Mouse (Mus musculus) spleen, postnatal 14 days (tissue): ENCODE measurements around the gene Rnf216.

Experiments
- DNase-seq, 2 experiments: peaks; one replicate each; pipeline ENCODE4 v3.0.0; 2021 to 2022; ENCODE audit warnings: low spot score in 2 of 2

The Rnf216 gene

DNA sequence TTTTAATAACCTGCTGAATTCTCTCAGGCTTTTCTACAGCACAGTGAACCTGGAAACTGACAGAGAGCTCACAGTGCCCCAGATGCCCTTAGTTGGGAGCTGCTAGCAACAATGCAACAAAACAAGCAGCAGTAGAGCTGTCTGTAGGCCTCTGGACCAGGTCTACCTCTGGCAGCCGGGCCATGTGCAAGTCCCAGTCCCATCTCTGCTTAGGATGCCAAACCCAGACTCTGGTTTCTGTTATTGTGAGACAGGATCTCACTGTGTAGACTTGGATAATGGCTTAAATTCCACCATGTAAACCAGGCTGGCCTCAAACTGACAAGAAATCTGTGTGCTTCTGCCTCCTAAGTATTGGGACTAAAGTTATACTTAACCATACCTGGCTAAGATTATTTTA is 11.2 kb downstream of the Rnf216 start:
- no peak for DNase-seq

DNA sequence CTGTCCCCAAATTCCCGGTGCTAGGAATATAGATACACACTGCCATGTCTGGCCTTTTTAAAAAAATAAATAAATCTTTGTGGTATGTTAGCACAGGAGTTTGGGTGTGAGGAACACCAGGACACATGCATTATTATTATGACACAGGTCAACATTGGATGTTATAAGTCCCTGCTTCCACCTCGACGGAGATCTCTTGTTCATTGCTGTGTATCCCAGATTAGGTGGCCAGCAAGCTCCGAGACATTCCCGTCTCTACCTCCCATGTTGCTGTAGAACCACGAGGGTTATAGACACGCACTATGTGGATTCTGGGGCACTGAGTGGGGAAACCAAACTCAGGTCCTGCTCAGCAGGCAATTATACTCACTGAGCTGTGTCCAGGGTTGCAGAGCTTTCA is 17.5 kb downstream of the Rnf216 start:
- no peak for DNase-seq

DNA sequence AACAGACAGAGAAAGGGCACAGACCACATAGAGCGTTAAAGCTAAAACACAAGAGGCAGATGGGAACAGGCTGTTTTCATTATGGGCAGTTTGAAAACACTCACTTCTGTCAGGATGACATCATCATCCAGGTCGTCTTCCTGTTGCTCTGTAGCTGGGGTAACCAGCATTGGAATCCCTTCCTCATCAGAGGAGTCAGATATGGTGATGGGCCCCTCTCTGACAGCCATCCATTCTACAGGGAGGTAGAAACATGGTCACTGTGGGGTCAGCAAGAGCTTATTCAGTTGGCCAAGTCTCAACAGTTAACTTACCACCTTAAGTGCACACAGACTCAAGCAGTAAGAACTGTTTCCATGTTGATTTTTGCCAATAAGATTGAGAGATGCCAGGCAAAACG is 19.9 kb downstream of the Rnf216 start:
- no peak for DNase-seq

DNA sequence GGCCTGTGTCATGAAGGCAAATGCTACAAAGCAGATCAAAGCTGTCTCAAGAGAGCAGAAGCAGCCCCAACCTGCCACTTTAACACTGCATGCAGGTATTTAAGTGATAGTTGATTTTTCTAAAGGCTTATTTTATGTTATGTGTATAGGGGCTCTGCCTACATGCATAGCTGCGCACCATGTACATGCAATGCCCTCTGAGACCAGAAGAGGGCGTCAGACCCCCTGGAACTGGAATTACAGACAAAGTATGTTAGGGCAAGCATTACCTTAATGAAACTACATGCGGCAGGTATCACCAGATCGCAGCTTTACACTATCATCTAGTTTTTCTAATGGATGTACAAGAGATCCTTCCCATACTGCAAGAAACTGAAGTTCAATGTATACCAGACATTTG is 27.9 kb downstream of the Rnf216 start:
- DNase-seq, result peak in 1 of 2 experiments; percentile 45

DNA sequence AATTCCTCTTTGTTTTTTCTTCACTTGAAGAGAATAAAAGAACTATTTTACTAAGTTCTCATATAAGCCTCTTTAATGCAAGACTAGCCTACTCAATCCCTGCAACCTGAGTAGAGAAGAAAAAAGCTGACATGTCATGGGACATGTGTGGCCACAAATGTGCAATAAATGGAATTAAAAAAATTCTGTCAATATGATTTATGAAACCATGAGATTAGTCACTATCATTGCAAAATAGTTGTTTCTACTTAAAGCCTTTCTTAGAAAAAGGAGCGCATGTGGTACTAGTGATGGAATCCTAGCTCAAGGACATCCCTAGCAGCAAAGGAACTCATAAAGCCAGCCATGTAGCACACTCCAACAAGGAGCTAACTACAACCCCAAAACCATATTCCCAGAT is 33.0 kb downstream of the Rnf216 start:
- no peak for DNase-seq

DNA sequence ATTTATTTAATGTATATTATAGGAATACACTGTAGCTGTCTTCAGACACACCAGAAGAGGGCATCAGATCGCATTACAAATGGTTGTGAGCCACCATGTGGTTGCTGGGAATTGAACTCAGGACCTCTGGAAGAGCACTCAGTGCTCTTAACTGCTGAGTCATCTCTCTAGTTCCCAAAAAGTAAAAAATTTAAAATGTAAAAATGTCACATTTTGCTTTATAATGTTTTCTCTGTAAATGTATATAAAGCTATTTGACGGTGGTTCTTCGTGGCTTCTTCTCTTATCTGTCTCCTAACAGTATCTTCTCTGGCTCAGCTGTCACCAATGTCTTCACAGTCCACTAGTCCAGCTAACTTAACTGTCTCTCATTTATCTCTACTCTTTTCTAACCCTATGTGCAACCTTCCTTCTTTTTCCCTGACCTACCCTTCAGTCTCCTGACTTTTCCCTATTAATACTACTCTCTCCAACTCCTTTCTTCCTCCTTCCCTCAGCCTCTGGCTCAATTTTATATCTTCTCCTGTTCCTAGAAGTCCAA is 36.1 kb downstream of the Rnf216 start:
- no peak for DNase-seq

DNA sequence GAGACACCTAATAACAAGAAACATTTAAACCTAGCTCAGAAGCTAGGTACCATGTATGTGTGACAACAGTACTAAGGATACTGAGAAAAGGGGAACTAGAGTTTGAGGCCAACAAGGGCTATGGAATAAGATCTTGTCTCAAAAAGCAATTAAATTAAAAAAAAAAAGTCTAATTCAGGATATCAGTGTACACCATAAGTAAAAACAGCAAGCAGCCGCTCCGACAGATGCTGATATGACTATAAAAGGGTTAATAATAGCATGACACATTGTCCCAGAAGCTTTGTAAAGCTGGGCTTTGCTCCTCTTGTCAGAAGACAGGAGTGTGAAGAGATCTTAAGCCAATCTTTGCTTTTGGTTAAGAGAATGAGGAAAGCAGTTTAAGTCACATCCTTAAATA is 36.8 kb downstream of the Rnf216 start:
- DNase-seq, result no peak

DNA sequence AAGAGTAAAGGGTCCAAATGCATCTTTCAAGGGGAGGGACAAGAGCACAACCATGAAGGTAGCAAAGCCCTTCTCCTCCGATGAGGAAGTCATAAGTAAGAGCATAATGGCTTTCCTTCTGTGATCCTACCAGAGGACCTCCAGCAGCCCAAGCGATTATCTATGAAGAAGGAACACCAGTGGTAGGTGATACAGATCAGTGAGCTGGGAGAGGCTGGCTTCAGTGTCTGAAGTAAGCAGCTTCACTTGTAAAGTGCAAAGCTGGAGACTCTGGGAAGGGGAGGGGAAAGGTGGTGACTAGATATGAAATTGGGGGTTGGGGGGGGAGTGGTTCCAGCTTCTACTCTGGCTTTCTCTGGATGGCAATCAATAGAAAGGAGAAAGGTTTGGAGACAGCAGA is 43.7 kb downstream of the Rnf216 start:
- no peak for DNase-seq

DNA sequence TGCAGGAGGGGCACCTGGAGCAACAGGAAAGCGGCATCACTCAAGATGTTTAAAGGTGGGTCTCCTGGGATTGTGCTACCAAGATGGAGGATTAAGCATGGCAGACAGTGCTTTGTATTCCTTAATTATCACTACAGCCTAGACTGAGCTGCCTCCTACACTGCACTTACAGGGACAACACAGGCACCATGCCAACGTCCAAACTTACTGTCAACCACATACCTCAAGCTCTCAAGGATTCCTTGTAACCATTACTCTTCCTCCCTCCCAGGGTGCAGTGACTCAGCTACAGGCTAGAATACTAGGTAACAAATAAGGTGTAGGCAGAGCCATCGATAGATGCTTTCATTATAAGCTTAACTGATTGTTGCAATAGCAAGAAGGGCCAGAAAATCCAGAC is 44.4 kb downstream of the Rnf216 start:
- no peak for DNase-seq

DNA sequence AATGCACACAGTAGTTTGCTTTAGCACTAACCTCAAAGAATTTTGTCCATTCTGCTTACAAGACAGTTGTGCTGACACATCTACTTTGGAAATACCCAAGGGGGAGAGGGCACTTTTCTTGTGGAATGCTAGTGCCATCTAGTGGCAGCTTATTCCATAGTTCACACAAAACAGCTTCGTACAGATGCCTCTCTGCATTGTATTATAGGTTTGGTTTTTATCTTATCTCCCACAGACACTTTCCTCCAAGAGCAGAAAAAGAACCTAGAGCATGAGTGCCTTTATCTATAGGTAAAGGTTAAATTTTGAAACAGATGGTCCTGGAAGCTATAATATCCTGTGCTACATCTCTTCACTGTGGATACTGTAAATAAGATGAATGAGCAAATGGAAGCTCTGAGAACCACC is 46.2 kb downstream of the Rnf216 start:
- peak in 1 of 2 experiments; percentile 73 for DNase-seq

DNA sequence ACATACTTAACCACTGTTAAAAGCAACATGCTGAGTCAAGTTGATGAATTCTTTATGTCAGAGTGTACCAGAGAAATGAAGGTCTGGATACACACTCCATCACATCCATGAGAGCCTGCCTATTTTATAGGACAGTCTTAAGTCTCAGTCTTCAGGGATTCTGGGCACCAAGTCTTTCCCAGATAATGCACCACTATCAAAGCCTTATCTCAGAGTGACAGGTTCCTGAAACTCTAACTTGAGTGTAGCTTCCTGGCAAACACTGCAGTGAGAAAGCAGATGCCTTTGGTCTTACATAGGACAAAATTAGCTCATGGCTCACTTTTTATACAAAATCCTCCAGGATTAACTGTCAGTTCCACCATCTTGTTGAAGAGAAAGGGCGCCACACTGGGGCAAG is 46.7 kb downstream of the Rnf216 start:
- DNase-seq, result no peak

DNA sequence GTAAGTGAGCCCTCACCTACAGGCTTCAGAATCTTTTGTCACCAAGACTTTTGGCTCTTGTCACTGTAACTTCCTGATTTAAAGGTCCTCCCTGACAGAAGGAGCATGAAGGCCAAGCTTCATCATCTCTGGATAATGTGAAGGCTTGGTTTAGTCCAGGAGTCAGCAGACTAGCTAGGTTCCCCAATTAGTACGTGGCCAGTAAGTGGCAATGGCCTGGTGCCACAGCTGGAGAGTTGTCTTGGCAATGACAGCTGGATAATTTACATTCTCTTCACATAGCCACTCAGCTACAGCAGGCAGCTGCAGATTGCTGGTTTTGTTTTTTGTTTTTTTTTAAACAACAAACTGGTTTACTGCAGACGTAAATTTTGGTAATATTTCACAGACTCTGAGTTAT is 47.6 kb downstream of the Rnf216 start:
- DNase-seq, result no peak

DNA sequence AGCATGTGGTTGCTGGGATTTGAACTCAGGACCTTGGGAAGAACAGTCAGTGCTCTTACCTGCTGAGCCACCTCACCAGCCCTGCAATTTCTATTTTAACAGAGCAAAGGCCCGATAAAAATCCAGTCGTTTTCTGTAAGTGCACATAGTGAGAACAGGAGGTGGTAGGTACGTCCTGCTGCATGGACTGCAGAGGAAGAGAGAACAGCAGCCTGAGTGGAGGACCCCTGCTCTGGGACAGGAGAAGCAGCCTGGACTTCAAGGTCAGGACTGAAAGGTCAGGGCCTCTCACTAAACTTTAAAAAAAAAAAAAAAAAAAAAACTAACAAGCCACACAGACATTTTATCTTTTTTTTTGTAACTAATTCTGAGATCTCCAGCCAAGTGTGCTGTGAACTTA is 50.5 kb downstream of the Rnf216 start:
- no peak for DNase-seq

DNA sequence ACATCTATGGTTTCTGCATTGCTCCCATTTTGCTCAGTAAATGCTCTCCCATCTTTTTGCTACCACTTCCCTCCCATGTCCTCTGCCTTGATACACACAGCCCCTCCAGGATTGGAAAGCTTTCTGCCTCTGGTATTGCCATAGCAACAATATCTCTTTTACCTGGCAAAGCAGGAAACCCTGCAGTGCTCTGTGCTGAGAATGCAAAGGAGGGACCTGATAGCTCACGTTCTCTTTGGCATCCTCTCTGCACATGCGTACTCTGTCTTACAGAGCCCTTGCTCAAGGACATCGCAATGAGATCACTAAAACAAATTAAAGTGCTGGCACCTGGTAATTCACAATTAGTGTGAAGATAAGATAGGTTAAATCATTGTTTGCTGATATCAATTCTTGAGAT is 51.3 kb downstream of the Rnf216 start:
- no peak for DNase-seq

DNA sequence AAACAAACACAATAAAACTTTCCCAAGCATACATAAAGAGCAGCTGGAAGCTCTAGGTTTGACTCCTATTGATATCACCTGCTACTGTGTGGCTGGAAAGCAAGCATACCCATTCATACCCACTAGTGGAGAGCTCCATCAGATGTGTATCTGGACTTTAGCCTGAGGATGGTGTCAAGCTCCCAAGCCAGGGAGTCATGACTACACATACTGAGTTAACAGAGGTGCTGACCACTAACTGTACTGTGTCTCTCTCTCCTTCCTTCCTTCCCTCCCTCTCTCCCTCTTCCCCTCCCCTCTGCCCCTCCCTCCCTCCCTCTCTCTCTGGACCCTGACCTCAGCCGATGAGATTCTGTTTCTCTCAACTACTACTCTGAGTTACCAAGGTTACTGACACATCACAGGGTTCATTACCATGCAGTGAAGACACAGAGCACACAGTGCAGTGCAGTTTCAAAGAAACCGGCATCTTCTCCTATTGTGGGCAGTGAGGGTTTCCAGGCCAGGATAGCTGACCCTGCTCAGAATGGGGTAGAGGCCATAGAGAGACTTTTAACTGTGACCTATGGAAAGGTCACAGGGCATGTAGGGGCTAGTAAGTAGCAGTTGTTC is 51.9 kb downstream of the Rnf216 start:
- no peak for DNase-seq

DNA sequence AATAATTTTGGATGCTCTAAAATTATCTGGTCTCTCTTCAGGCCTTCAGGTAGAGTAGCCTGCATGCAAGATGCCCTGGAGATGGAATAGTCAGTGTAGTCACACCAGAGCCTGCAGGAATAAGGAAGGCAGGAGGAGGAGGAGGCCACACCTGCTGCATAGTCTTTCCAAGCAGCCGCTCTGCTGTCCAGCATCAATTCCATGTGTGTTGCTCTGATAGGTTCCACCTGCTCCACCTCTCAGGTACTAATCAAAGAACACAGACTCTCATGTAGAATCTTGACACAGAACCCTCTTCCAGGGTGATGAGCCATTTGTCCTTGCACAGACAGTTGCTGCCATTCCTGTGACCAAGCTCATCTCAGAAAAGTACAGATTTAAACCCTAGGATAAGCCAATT is 52.8 kb downstream of the Rnf216 start:
- DNase-seq, result no peak

DNA sequence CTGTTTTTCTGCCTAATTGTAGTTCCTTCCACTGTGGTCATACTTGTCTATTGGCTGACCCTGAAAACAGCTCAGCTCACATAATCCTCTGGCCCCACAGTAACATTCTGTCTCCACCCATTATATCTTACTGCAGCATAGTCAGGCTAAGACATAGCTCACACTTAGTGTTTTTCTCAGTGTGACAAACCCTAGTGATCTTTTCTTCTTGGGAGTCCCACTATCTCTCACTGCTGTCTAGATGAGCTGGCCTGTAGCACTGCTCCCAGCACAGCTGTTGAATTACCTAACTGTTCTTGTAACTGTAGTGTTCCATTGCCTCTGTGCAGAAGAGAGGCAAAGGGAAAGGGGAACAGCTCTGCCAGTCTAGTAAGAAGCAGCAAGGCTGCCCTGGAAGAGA is 53.6 kb downstream of the Rnf216 start:
- DNase-seq, result no peak

DNA sequence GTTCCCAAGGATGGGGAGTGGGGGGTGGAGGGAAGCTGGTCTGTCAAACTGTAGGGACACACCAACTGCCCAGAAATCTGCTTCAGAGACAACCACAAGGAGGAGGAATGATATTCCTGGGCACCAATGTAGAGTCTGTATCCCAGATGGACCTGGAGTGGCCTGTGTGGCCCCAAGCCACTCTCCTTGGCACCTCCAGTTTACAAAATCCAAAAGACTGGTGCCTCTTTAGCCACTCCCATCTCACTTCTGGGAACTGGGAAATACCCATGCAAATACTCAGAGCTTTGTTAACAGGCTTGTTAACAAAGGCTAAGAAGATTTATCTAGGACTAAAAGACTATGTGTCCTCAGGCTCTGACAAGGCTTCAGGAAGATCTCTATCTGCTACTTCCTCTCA is 54.1 kb downstream of the Rnf216 start:
- DNase-seq, result no peak

DNA sequence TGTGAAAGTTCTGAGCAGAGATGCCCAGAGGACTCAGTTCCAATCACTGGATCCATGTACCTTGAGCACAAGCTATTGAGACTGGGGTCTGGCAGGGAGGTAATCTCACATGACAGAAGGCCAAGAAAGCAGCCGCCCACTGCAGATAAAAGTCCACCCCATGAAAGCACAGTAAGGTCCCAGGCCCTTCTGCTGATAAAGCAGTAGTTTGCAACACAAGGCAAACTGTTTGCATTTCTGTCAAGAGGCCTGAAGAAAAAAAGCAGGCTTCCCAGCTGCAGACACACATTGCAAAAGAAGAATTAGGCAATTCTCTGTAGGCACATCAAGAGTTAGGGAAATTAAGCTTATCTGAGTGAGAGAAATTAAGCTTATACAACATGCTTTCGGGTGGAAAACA is 54.6 kb downstream of the Rnf216 start:
- peak; percentile 31 to 53 for DNase-seq

DNA sequence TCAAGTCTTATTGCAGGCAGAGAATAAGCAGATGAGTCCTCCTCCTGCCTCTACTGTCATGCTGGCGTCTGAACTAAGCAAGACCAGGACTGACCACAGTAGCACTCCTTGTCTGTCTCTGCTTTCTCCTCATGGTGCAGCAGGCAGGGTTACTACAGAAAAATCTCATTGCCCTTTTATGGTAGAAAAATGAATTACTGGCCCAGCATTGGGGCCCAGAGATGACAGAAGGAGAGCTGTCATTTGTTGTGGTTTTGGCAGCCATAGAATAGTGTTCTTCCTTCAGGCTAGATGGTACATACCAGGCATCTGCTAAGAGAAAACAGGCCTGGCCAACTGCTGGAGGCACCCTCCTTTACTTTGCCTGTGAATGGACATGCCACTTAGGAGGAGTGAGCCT is 55.0 kb downstream of the Rnf216 start:
- DNase-seq, result no peak

DNA sequence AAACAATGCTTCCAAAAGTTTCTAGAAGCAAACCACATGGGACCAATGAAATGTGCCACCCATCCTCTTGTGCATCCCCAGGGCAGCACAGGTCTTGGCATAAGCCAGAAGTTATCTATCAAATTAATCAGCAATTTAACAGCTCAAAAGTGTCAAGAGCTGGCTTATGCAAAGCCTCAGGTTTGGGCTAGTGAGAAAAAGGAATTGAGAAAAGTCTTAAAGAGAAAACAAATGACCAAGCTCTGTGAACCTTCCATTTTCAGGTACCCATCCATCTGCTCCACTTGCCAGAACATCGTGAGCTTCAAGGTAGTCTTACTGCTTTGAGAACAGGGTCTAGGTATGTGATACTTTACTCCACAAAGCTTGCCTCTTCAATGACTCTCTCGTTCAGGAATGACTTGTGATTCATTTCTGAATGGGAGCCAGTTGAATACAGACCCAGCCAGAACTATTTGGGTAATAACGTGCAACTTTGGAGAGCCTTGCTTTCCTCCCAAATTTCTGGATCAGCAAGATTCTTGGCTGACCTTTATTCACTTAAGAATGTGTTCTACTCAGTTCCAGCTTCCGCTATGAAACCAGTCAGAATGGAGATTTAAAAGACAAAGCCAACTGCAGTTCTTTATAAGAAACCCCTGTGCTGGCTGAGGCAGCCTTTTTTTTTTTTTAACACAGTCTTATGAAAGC is 56.5 kb downstream of the Rnf216 start:
- DNase-seq, result no peak

DNA sequence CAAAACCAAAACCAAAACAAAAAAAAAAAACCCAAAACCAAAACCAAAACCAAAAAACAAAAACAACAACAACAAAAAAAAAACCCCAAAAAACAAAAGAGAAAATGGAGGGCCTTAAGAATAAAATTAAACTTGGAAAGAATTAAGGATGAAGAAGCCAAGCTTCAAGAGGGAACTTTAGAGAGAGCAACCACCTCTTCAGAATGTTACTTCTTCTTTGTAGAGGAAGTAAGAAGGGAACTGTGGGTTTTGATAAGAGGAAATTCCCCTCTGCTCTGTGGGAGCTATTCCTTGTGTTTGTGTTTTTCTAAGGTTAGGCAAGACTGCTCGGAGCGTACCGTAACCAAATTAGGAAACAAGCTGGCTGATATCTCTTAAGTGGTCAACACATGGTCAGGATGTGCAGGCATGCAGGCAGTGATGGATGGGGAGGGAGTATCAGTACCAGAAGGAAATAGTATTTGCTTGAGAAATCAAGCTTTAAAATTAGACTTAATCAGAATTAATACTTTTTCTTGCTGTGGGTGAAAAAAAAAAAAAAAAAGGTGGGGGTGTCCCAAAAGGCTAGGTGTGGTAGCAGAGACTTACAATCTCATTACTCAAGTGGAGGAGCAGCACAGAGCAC is 57.2 kb downstream of the Rnf216 start:
- no peak for DNase-seq

DNA sequence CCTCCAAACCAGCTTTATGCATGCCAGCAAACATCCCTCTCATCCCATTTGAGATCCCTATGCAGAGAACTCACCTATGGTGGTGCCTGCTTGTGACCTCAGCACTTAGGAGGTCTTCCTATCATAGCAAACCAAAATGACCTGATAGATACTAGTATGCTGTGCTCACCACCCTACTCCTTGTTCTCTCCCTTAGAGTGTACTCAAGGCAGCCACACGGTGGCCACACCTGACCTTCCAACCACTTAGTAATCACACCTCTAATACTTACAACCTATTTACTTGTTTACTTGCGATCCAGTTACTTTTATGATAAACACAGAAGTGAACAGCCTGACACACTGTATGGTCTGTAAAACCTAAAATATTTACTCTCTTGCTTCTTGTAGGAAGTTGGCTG is 58.1 kb downstream of the Rnf216 start:
- DNase-seq, result no peak
